Mouse (Mus musculus) midbrain, embryonic 16.5 days (tissue): ENCODE data around the gene Mmrn1. TPM values are rescaled to one million over a fixed set of nuclear protein-coding genes. Genes with fewer than 3 reads are reported as not detected.
A peak's percentile ranks its signal among the peaks of the same experiment; 100 is the strongest.

Source experiments
- ATAC-seq: fragments of 200-750 bp; cut with Nextera tagmentation; 2 replicates; pipeline ENCODE4 v1.8.0; 2017; ENCODE audit warnings: moderate TSS enrichment
- H3K27ac ChIP-seq: fragments of 300-500 bp; sonication (generic); 2 replicates; pipeline ENCODE4 v1.5.1; 2014; ENCODE audit warnings: mild to moderate bottlenecking, low read length, mixed read lengths
- H3K27me3 ChIP-seq: fragments of 300-500 bp; sonication (generic); 2 replicates; pipeline ENCODE4 v1.6.1; 2014; ENCODE audit warnings: low read depth, low read length, mixed read lengths; ENCODE audit not compliant: control insufficient read depth, insufficient read depth
- H3K36me3 ChIP-seq: fragments of 300-500 bp; sonication (generic); 2 replicates; pipeline ENCODE4 v1.6.1; 2014; ENCODE audit warnings: mild to moderate bottlenecking, low read length, moderate library complexity, mixed read lengths; ENCODE audit not compliant: control insufficient read depth, insufficient read depth
- H3K4me1 ChIP-seq: fragments of 300-500 bp; sonication (generic); 2 replicates; pipeline ENCODE4 v1.6.1; 2014; ENCODE audit warnings: mild to moderate bottlenecking, low read length, mixed read lengths; ENCODE audit not compliant: control insufficient read depth, insufficient read depth
- H3K4me2 ChIP-seq: fragments of 300-500 bp; sonication (generic); 2 replicates; pipeline ENCODE4 v1.6.1; 2014; ENCODE audit warnings: mild to moderate bottlenecking, low read length, mixed read lengths
- H3K4me3 ChIP-seq: fragments of 300-500 bp; sonication (generic); 2 replicates; pipeline ENCODE4 v1.5.1; 2014; ENCODE audit warnings: low read depth, mild to moderate bottlenecking, low read length, moderate library complexity, mixed read lengths
- H3K9ac ChIP-seq: fragments of 300-500 bp; sonication (generic); 2 replicates; pipeline ENCODE4 v1.6.1; 2014; ENCODE audit warnings: low read depth, low read length, mixed read lengths
- H3K9me3 ChIP-seq: fragments of 300-500 bp; sonication (generic); replicated peaks from 2 replicates; pipeline ENCODE4 v1.6.1; 2014; ENCODE audit warnings: mild to moderate bottlenecking, low read length, mixed read lengths; ENCODE audit not compliant: control insufficient read depth, poor library complexity, severe bottlenecking
- WGBS: fragments of 180-500 bp; shearing (Covaris S2); extraction: QIAGEN DNeasy Blood & Tissue Kit; methylation state at CpG from one replicate; pipeline ENCODE4 v1.1.7; 2014; 5-methylcytosine and 5-hydroxymethylcytosine counted together
- polyA plus RNA-seq: library from polyadenylated mRNA; unstranded; fragments of >200 nt; fragmentation: Nextera tagmentation; extraction: Ambion mirVana; gene quantifications from 2 replicates; pipeline ENCODE4 v1.2.1, GENCODE M21; 2015

Gene Mmrn1
- polyA plus RNA-seq, 1 experiment from 2014 or later, result 1.5 TPM

DNA sequence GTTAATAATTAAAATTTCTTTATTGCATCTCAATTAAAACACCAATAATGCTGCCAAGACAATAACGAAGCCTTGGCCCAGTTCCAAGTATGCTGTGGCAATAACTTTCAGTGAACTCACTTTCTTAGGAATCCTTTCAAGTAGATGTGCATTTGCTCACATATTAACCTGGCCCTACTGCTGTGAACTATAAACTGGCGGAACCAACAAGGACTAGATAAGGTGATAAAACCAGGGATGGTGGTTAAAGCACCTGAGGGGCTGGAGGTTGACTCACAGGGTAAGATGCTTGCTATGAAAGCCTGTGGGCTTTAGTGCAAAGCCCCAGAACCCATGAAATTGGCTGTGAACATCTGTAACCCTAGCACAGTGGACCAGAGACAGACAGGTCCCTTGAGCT is 54.3 kb downstream of the Mmrn1 start:
- WGBS, result 94% methylated on average over 2 of the region's 2 CpGs
- Histone ChIP-seq H3K36me3 (no peaks in the 10 kb centered on the region), H3K4me2 (no peak overlapping the region), H3K9ac (no peak overlapping the region), H3K27ac (no peak overlapping the region), H3K9me3 (no peaks in the 10 kb centered on the region), H3K4me1 (no peaks in the 10 kb centered on the region), H3K4me3 (no peak overlapping the region), H3K27me3 (no peaks in the 10 kb centered on the region)
- ATAC-seq, result no peak

DNA sequence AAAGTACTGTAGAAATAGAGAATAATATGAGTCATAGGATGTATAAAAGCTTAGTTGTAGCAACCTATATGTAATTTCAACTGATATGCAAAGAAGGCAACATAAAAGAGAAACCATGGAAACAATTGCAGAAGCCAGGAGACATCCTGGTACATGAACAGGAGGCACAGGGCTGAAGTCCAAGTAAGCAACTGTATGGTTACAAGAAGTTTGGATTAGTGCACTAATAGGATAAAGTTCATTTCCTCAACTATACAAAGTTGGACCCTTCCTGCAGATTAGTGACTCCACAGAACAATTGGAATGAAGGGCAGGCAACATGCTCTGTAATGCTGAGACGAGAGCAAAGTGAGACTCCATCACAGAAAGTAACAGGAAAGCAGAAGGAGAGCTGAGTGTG is 59.6 kb downstream of the Mmrn1 start:
- 49% methylated on average over 1 of the region's 1 CpGs for WGBS
- ATAC-seq, result no peak
- Histone ChIP-seq H3K4me1 (no peaks in the 10 kb centered on the region), H3K9ac (no peak overlapping the region), H3K4me3 (no peak overlapping the region), H3K27ac (no peak overlapping the region), H3K4me2 (no peak overlapping the region), H3K9me3 (no peaks in the 10 kb centered on the region), H3K36me3 (no peaks in the 10 kb centered on the region), H3K27me3 (no peaks in the 10 kb centered on the region)

DNA sequence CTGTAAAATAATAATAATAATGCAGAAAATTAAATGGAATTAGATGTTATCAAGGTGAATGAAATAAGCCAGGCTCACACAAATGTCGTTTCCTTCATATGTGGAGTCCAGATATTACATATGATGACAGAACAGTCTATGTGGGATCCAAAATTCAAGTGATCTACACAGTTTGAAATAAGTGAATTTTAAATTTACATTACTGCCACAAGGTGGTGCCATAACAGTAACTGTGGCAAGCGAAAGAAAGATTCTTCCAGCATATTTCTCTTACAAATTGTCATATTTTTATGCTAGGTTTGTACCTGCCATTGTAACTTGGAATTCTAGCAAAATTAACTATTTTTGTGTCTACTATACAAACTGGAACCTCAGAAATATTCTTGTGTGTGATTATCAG is 61.1 kb downstream of the Mmrn1 start:
- ATAC-seq, result no peak; the same call in 1 of the 2 replicates
- H3K4me1 ChIP-seq, result no peaks in the 10 kb centered on the region
- WGBS, result 42% methylated on average over 2 of the region's 2 CpGs
- no peak overlapping the region for H3K4me3 ChIP-seq
- no peaks in the 10 kb centered on the region for H3K36me3 ChIP-seq
- H3K27me3 ChIP-seq, result no peaks in the 10 kb centered on the region
- no peak overlapping the region for H3K9ac ChIP-seq
- no peak overlapping the region for H3K27ac ChIP-seq
- no peaks in the 10 kb centered on the region for H3K9me3 ChIP-seq
- H3K4me2 ChIP-seq, result no peak overlapping the region

DNA sequence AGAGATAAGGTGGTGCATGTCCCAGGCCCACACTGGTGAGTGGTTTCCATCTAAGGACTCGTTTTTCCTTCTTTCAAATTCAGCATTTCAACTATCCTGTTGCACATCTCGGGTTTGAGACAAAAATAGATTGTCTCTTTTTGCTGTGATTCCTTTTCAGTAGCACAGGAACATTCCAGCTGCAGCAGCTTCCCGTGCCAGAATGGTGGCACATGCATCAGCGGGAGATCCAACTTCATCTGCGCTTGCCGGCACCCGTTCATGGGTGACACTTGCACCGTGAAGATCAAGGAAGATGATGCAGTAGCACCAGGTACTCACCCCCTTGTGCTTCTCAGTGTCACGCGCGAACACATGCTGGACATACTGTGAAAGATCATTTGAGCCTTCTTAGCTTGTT is 62.1 kb downstream of the Mmrn1 start:
- Histone ChIP-seq H3K4me3 (no peak overlapping the region), H3K27ac (no peak overlapping the region), H3K4me2 (no peak overlapping the region), H3K9ac (no peak overlapping the region), H3K4me1 (no peaks in the 10 kb centered on the region), H3K27me3 (no peaks in the 10 kb centered on the region), H3K36me3 (no peaks in the 10 kb centered on the region), H3K9me3 (no peaks in the 10 kb centered on the region)
- ATAC-seq, result no peak
- WGBS, result 89% methylated on average over 11 of the region's 11 CpGs

DNA sequence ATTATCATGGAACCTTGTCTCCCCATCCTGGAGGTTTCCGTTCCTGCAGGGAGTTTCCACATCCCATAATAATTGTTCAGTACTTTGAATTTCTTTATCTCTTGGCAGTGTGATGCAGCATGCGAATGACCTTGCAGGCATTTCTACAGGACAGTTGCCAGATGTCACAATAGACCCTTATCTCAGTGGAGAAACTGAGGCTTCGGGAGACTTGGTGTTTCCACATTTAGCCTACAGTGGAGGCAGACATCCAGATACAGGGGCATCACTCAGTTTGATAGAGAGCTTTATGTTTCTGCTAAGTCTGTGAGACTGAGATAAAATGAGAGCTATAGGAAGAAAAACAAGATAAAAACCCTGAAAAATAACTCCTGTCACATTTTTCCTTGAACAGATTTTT is 63.0 kb downstream of the Mmrn1 start:
- ATAC-seq, result no peak
- no peak overlapping the region for H3K9ac ChIP-seq
- H3K27ac ChIP-seq, result no peak overlapping the region
- no peaks in the 10 kb centered on the region for H3K36me3 ChIP-seq
- H3K4me1 ChIP-seq, result no peaks in the 10 kb centered on the region
- no peak overlapping the region for H3K4me2 ChIP-seq
- H3K4me3 ChIP-seq, result no peak overlapping the region
- H3K27me3 ChIP-seq, result no peaks in the 10 kb centered on the region
- 88% methylated on average over 3 of the region's 3 CpGs for WGBS
- no peaks in the 10 kb centered on the region for H3K9me3 ChIP-seq

DNA sequence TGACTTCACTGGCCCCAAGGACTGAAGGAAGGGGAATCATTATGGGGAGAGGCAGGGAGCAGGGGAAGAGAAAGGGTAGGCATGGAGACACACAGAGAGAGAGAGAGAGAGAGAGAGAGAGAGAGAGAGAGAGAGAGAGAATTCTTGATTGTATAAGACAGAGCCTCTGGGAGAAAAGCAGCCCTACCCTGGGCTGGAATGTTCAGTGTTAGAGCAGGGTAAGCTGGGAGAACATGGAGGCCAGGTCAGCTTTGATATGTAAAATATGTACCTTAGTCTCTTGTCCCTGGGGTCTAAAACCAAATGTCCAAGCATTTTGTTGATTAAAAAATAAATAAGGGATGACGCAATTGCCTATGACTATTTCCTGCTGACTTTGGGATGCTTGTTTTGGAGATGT is 67.6 kb downstream of the Mmrn1 start:
- H3K27ac ChIP-seq, result no peak overlapping the region
- H3K4me2 ChIP-seq, result no peak overlapping the region
- 95% methylated on average over 1 of the region's 1 CpGs for WGBS
- no peaks in the 10 kb centered on the region for H3K36me3 ChIP-seq
- H3K9ac ChIP-seq, result no peak overlapping the region
- H3K4me3 ChIP-seq, result no peak overlapping the region
- H3K9me3 ChIP-seq, result no peaks in the 10 kb centered on the region
- peaks cover 4% of the 10 kb centered on the region; the same call in 1 of the 2 replicates for H3K4me1 ChIP-seq
- ATAC-seq, result no peak
- H3K27me3 ChIP-seq, result no peaks in the 10 kb centered on the region

DNA sequence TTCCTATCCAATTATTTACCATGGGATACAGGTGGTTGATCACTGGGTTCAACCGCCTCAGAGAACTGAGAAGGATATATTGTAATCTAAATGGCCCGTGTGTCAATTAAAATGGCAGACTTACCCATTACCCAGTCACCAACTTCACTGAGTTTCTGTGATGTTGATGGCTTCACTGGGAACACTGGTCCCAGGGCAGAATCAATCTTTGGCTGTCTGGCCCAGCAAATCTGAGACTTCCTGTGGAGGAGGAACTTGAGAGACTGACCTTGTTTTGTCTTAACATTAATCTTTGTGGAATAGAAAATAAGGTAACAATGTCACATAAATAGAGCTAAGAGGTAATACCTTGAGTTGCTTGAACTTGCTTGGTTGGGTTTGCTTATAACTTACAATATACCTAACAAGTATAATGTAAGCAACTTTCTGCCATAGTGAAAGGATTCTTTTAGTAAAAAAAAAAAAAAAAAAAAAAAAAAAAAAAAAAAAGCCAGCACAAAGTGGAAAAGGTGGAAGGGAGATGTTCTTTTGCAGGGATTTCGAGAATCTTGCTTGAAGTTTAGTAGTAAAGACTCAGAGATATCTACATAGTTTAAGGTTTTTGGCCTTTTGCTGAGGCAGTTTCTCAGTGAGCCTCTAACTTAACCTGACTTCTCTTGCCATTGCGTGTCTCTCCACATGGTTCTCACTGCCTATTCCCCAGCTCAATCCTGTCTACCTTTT is 68.8 kb downstream of the Mmrn1 start:
- Histone ChIP-seq H3K9ac (no peak overlapping the region), H3K36me3 (no peaks in the 10 kb centered on the region), H3K9me3 (no peaks in the 10 kb centered on the region), H3K4me1 (peaks cover 4% of the 10 kb centered on the region; the same call in 1 of the 2 replicates), H3K27me3 (no peaks in the 10 kb centered on the region), H3K27ac (no peak overlapping the region), H3K4me3 (no peak overlapping the region), H3K4me2 (no peak overlapping the region)
- no peak for ATAC-seq
- 70% methylated on average over 4 of the region's 4 CpGs for WGBS

DNA sequence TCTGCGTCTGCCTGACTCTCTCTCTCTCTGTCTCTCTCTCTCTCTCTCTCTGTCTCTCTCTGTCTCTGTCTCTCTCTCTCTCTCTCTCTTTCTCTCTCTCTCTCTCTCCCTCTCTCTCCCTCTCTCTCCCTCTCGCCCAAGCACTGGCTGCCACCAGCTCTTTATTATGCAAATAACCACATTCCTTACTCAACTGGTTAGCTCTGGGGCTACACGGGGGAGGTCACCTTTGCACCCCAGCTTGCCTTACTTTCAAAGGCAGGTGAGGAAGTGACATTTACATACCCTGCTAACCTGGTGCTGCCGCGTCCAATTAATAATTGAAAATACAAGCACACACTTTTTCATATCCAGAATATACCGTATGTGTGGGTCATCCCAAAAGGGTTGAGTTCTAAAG is 69.3 kb downstream of the Mmrn1 start:
- Histone ChIP-seq H3K4me2 (peak overlapping the region; percentile 19), H3K36me3 (no peaks in the 10 kb centered on the region), H3K27me3 (no peaks in the 10 kb centered on the region), H3K27ac (no peak overlapping the region), H3K9me3 (no peaks in the 10 kb centered on the region), H3K4me1 (peaks cover 4% of the 10 kb centered on the region; the same call in 1 of the 2 replicates), H3K4me3 (no peak overlapping the region), H3K9ac (no peak overlapping the region)
- ATAC-seq, result 0 out of 2 replicates have a peak, but pooled peaks have one; percentile 17
- WGBS, result 9% methylated on average over 6 of the region's 6 CpGs

DNA sequence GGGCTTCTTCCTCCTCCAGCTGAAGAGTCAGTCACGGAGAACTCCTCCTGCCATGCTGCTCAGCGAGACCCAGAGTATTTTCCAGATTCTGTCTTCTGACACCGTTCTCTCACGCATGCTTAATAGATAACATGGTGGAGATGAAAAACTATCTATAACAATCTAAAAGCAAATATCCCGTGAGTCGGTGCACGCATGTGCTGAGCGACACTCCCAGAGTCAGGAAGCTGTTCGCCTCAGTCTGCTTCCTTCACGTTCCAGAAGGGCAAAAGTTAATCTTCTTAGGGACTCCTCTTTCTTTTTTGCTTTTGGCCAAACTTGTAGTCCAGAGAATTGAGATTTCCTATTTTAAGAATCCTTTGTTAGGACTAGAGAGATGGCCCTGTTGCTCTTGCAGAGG is 69.7 kb downstream of the Mmrn1 start:
- H3K27ac ChIP-seq, result no peak overlapping the region
- H3K4me1 ChIP-seq, result peaks cover 4% of the 10 kb centered on the region; the same call in 1 of the 2 replicates
- ATAC-seq, result 0 out of 2 replicates have a peak, but pooled peaks have one; percentile 42
- H3K9me3 ChIP-seq, result no peaks in the 10 kb centered on the region
- peak overlapping the region; percentile 19 for H3K4me2 ChIP-seq
- 30% methylated on average over 10 of the region's 10 CpGs for WGBS
- no peak overlapping the region for H3K4me3 ChIP-seq
- H3K27me3 ChIP-seq, result no peaks in the 10 kb centered on the region
- no peaks in the 10 kb centered on the region for H3K36me3 ChIP-seq
- H3K9ac ChIP-seq, result no peak overlapping the region
